Mouse (Mus musculus) E14TG2a.4 (cell line): ENCODE data around the gene Cox4i2.

Experiments
- CTCF ChIP-seq: conservative IDR thresholded peaks from 2 replicates; pipeline ENCODE4 v1.5.1; 2014; ENCODE audit warnings: low read length
- NANOG ChIP-seq: IDR thresholded peaks from 2 replicates; pipeline ENCODE4 v1.6.1; 2014; ENCODE audit warnings: borderline replicate concordance, low read length, mixed read lengths

DNA sequence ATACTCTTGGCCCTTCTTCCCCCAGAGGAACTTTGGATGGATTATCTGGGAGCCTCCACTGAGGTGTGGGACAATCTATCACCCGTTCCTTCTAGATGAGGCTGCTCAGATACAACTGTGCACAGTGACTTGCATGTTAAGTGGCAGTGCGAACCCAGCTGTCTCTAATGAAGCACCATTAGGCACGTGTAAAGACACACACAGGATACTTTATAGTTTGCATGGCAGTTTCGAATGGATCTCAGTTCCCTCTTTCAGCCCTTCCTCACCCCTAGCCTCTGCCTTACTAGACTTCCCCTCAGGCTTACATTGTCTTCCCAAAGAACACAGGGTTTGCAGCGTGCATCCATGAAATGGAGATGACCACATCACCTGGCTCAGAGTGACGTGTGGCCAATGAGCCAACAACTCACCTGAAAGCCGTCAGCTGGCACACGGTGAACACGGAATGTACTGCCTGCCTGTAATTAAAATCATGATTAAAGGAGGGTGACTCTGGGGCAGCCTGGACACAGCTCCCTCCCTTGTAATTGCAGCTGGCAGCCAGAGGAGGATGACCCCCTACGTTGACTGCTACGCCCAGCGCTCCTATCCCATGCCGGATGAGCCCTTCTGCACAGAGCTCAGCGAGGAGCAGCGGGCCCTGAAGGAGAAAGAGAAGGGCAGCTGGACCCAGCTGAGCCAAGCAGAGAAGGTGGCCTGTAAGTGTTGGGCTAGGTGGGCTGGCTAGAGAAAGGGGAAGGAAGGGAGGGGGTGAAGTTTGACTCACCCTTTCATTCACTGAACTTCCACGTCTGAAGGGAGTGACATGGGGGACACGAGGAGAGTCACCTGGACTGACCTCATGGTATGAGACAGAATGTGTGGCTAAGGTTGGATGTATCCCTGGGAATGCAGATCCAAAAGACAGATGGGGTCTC lies 2.8 kb downstream of the Cox4i2 start:
- TF ChIP-seq CTCF (no peak), NANOG (no peak)
